9 mouse cellular contexts compared by ENCODE assay signal in the genomic region with DNA sequence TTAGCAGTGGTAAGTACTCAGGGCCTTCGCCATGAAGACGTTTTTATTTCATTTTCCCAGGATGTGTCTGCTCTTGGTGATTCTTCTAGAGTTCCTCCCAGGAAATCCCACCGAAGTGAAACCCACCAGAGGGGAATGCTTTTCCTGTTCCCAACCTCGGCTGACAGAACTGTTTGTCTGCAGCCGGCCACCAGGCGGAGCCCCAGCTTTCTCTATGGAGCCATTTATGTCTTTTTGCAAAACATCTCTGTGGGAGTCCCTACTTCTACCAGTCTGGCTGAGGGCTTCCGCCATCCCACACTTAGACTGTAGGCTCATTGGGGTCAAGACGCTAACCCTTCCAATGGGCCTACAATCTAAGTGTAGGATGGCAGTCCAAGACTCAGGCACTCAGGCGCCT. TPM values are rescaled to one million over a fixed set of nuclear protein-coding genes. Genes with fewer than 3 reads are reported as not detected.
DNase-seq lines count a peak whose midpoint lies in the region; ATAC-seq lines count a peak whose summit lies in the region.
"Had no signal": no experiment of that assay in that cellular context is flagged by ENCODE, and none has a peak within 500 bp of the region (broad histone marks: within the 10 kb centered on the region; RNA-seq: fewer than 3 reads in every experiment).

No protein-coding gene starts in this region.

- H3K27ac ChIP-seq in embryonic facial prominence, embryonic 13.5 days: no peak overlapping the region
- no peak overlapping the region for H3K27ac ChIP-seq in heart, embryonic 11.5 days (ENCODE audit: low read depth, low read length)
- no peak overlapping the region for H3K27ac ChIP-seq in kidney, embryonic 14.5 days (ENCODE audit: low read depth, low read length)

- ATAC-seq in embryonic facial prominence, embryonic 13.5 days (ENCODE audit: insufficient number of reproducible peaks, insufficient read depth, low FRiP score, low TSS enrichment, low read depth): 0 out of 2 replicates have a peak, but pooled peaks have one; percentile 10
- peak; percentile 35; the same call in 1 of the 2 replicates for ATAC-seq in heart, embryonic 11.5 days (replicated peaks; ENCODE audit: insufficient number of reproducible peaks, low FRiP score, low TSS enrichment)
- ATAC-seq in kidney, embryonic 14.5 days (ENCODE audit: low FRiP score, low TSS enrichment): peak; percentile 67

- peaks cover 25% of the 10 kb centered on the region for H3K27me3 ChIP-seq in embryonic facial prominence, embryonic 13.5 days
- H3K27me3 ChIP-seq in heart, embryonic 11.5 days (ENCODE audit: control insufficient read depth, insufficient read depth, low read length): peaks cover 6% of the 10 kb centered on the region
- peaks cover 6% of the 10 kb centered on the region; the same call in 1 of the 2 replicates for H3K27me3 ChIP-seq in kidney, embryonic 14.5 days (ENCODE audit: control insufficient read depth, insufficient read depth, low read length)

- H3K9ac ChIP-seq in embryonic facial prominence, embryonic 13.5 days: peak overlapping the region; percentile 65
- peak overlapping the region; percentile 61; the same call in 1 of the 2 replicates for H3K9ac ChIP-seq in heart, embryonic 11.5 days (ENCODE audit: low read depth, low read length)
- H3K9ac ChIP-seq in kidney, embryonic 14.5 days (ENCODE audit: low read depth, low read length): peak overlapping the region; percentile 19; the same call in 1 of the 2 replicates

- DNase-seq in 416B (ENCODE audit: low read depth): peak; percentile 51
- DNase-seq in adrenal gland, adult 18-20 months (ENCODE audit: low spot score in 2 of 2): peak; percentile 51 to 68
- peak; percentile 64 for DNase-seq in liver
- DNase-seq in naive thymus-derived CD4-positive, alpha-beta T cell, adult 2 months (ENCODE audit: low read depth): peak; percentile 51
- DNase-seq in testis, postnatal 10 days (ENCODE audit: low spot score): peak; percentile 86

- H3K9me3 ChIP-seq in embryonic facial prominence, embryonic 13.5 days: no peaks in the 10 kb centered on the region
- no peaks in the 10 kb centered on the region for H3K9me3 ChIP-seq in heart, embryonic 11.5 days (replicated peaks; ENCODE audit: control insufficient read depth, low read length)
- H3K9me3 ChIP-seq in kidney, embryonic 14.5 days (ENCODE audit: control insufficient read depth, low read length): no peaks in the 10 kb centered on the region

- no peaks in the 10 kb centered on the region for H3K36me3 ChIP-seq in embryonic facial prominence, embryonic 13.5 days
- no peaks in the 10 kb centered on the region for H3K36me3 ChIP-seq in heart, embryonic 11.5 days (ENCODE audit: control insufficient read depth, insufficient read depth, low read length)
- no peaks in the 10 kb centered on the region for H3K36me3 ChIP-seq in kidney, embryonic 14.5 days (ENCODE audit: control insufficient read depth, insufficient read depth, low read length)

- H3K4me3 ChIP-seq in embryonic facial prominence, embryonic 13.5 days: peak overlapping the region; percentile 44
- peak overlapping the region; percentile 43 for H3K4me3 ChIP-seq in heart, embryonic 11.5 days (ENCODE audit: low read depth, low read length)
- H3K4me3 ChIP-seq in kidney, embryonic 14.5 days (ENCODE audit: low read length): peak overlapping the region; percentile 31
- H3K4me3 ChIP-seq: erythroblast, embryonic 14.5 days had no signal

- peaks cover 3% of the 10 kb centered on the region; the same call in 1 of the 2 replicates for H3K4me1 ChIP-seq in embryonic facial prominence, embryonic 13.5 days
- H3K4me1 ChIP-seq in heart, embryonic 11.5 days (ENCODE audit: control insufficient read depth, insufficient read depth, low read length): no peaks in the 10 kb centered on the region; the same call in 1 of the 2 replicates
- no peaks in the 10 kb centered on the region for H3K4me1 ChIP-seq in kidney, embryonic 14.5 days (ENCODE audit: control insufficient read depth, insufficient read depth, low read length)

- 9% methylated on average over 9 of the region's 9 CpGs for WGBS in embryonic facial prominence, embryonic 13.5 days
- 11% methylated on average over 9 of the region's 9 CpGs for WGBS in heart, embryonic 11.5 days (ENCODE audit: insufficient replicate concordance)
- WGBS in kidney, embryonic 14.5 days: 9% methylated on average over 9 of the region's 9 CpGs

- H3K4me2 ChIP-seq in embryonic facial prominence, embryonic 13.5 days: peak overlapping the region; percentile 59
- peak overlapping the region; percentile 77 for H3K4me2 ChIP-seq in heart, embryonic 11.5 days
- H3K4me2 ChIP-seq in kidney, embryonic 14.5 days (replicated peaks; ENCODE audit: low read depth, low read length): peak overlapping the region; percentile 49

RNA-seq across cellular contexts. Expression of a gene that starts 31.8 kb away (rescaled TPM):
- under 1 TPM; 0.30 to 0.42 TPM for total RNA-seq in adrenal gland, adult 18-20 months (2021)
- polyA plus RNA-seq in embryonic facial prominence, embryonic 13.5 days (2015; fragmentation: Nextera tagmentation; extraction: Ambion mirVana): 0.24 and 0.26 TPM in 2 replicates
- polyA plus RNA-seq in heart, embryonic 11.5 days (2014; fragmentation: Nextera tagmentation; extraction: Ambion mirVana): 0.35 and 0.42 TPM in 2 replicates
- polyA plus RNA-seq in kidney, embryonic 14.5 days (2014; fragmentation: Nextera tagmentation; extraction: Ambion mirVana): 0.54 and 0.70 TPM in 2 replicates
- polyA plus RNA-seq: erythroblast, embryonic 14.5 days had no signal

RNA-seq across cellular contexts. Expression of a gene that starts 32.1 kb away (rescaled TPM):
- total RNA-seq in adrenal gland, adult 18-20 months (2021): 100 to 1,000 TPM in 1 of 2 experiments, 10 to 100 TPM in 1; 60.3 to 148 TPM
- 3.8 and 4.7 TPM in 2 replicates for polyA plus RNA-seq in embryonic facial prominence, embryonic 13.5 days (2015; fragmentation: Nextera tagmentation; extraction: Ambion mirVana)
- 4.0 and 4.6 TPM in 2 replicates for polyA plus RNA-seq in heart, embryonic 11.5 days (2014; fragmentation: Nextera tagmentation; extraction: Ambion mirVana)
- 8.1 and 9.5 TPM in 2 replicates for polyA plus RNA-seq in kidney, embryonic 14.5 days (2014; fragmentation: Nextera tagmentation; extraction: Ambion mirVana)
- polyA plus RNA-seq: erythroblast, embryonic 14.5 days had no signal

Comparison
In these comparisons a context has a peak if more than half of its experiments do, and no peak if none do; other contexts are left out.
1. ATAC-seq: peak in every context shown above with its lines; median percentile 67 in kidney, embryonic 14.5 days; 35 in heart, embryonic 11.5 days; 10 in embryonic facial prominence, embryonic 13.5 days.